Mouse (Mus musculus) right cerebral cortex, postnatal 4 days (tissue): ENCODE results near the gene Gm44579.

Source experiments
- DNase-seq: peaks from one replicate; pipeline ENCODE4 v3.0.0-alpha.2; 2022

Gene Gm44579

GRCm38 (mm10) chr15:98220877-98221276 is at the start of gene Gm44579, which contains the start of gene Olfr287:
TSS of gene Gm44579 (minus strand) at chr15:98220977.
TSS of gene Olfr287 (minus strand) at chr15:98221056.
- DNase-seq = no peak

DNA sequence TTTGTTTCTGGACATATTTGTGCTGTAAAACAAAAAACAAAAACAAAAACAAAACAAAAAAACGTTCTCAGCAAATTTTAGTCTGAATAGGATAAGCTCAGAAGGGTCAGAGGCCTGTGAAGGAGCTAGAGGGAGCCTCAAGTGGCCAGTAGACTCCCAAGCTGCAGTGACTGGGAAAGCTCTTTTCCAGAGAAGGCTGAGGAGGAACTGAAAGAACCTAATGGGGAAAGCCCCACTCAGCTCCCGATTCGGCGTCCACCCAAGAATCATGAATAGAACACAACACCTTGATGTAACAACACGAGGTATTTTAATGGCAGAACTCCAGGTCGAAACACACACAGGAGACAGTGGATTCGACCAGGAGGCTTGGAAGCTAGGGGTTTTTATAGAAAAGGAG is 37.0 kb upstream of the Gm44579 start:
- DNase-seq = no peak

DNA sequence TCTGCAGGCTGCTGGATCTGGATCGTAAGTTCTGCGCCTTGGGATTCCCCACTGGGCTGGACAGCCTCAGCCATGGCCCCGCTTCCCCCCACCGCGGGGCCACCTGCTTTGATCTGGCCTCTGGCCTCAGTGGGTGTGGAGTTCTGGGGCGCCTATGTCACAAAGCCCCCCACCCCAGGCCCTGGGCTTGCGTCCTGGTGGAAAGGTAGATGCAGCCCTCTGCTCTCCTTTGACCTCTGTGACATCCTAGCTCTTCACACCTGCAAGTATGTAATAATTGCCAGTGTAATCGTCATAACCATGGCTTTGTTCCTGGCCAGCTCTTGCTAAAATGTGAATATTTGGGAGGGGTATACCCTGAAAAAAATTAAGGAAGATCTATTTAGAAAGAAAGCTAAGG is 36.4 kb upstream of the Gm44579 start, which contains the start of gene H1fnt:
TSS of gene H1fnt (minus strand) at position 101 of the 400 bp plus-strand sequence.
- no peak for DNase-seq

GRCm38 (mm10) chr15:98256271-98256670 is 35.5 kb upstream of the Gm44579 start:
- DNase-seq = no peak

DNA sequence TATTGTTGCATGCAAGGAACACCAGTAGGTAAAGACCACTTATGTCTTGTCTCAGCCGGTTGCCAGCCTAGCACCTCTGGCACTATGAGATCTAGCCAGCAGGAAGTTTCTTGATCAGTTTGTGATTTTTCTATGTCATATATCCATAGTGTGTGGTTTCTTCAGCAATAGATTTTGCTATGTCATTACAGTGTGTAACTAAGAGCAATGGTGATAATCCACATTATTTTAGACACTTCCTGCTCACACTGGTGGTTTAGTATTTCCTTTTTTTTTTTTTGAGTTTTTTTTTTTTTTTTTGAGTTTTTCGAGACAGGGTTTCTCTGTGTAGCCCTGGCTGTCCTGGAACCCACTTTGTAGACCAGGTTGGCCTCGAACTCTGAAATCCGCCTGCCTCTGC is 14.7 kb upstream of the Gm44579 start:
- DNase-seq = no peak

GRCm38 (mm10) chr15:98234350-98234749 is 13.6 kb upstream of the Gm44579 start, which contains the start of gene Olfr286:
TSS of gene Olfr286 (minus strand) at chr15:98234450.
- DNase-seq = no peak

GRCm38 (mm10) chr15:98226096-98226495 is 5.3 kb upstream of the Gm44579 start:
- DNase-seq = no peak

GRCm38 (mm10) chr15:98225610-98226009 is 4.8 kb upstream of the Gm44579 start:
- no peak for DNase-seq

- DNase-seq = no peak
Measured at GRCm38 (mm10) chr15:98222377-98222776, 1.6 kb upstream of the Gm44579 start.

DNA sequence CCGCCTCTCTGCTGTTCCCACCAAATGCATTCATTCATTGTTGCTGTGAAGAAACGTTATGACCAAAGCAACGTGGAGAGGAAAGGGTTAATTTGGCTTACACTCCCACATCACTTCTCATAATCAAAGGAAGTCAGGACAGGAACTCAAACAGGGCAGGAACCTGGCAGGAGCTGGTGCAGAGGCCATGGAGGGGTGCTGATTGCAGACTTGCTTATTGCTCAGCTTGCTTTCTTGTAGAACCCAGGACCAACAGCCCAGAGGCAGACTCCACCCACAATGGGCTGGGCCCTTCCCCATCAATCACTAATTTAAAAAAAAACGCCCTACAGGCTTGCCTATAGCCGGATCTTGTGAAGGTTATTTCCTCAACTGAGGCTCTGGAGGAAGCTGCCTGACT is 6.6 kb downstream of the Gm44579 start:
- no peak for DNase-seq

DNA sequence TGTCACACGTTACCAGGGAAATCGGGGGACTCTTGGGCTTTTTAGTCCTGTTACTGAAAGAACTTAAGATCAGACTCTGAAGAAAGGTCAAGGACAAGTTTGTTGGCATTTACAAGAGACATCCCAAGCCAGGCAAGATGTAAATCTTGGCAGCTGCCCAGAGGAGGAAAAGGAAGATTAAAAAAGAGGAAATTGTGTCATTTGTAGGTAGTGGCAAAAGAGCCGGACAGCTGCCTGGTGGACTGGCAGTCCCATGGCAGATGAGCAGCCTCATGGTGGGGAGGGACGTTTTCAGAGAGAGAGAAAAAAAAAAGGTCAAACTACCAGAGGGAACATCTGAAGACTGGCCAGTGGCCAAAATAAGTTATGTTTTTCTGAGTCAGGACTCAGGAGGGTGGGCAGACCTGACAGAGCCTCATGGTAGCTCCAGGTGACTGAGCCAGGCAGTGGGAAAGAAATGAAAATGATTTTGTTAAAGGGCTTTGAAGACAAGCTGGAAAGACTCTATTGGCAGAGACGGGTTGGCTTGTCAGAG is 7.4 kb downstream of the Gm44579 start:
- DNase-seq = no peak

DNA sequence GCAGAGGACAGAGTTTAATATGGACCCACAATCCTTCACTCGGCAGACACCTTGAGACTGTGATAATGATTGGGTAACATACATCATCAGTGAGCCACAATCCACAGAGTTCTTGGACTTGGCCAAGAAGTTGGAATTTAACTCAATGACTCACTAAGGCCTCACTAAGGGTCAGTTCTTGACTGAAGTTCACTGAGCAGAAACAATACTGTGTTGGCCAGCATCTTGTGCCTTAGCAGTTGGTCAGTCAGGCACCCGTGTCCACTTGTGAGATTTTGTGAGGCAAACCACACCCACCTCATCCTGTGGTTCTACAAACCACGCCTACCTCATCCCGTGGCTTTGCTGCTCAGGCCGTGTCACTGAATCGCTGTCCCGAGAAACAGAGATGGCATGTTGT is 11.1 kb downstream of the Gm44579 start:
- no peak for DNase-seq

DNA sequence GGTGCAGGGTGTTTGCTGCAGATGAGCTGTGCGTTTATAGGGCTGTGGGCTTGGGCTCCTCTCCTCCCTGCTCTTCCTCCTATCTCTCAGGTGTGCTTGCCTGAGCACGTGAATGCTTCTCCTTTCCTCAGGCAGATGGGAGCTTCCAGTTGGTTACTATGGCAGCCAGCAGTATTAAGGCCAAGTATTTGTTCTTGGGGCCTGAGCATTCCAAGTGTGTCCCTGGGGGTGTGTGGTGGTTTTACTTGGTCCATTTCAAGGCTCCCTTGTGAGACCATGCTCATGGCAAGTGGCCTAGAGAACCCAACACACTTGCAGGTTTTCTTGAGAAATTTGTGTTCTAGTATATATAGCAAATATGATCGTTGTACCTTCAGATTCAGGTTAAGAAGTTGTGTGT is 25.3 kb downstream of the Gm44579 start, which contains the start of gene Olfr288:
TSS of gene Olfr288 (minus strand) at position 101 of the 400 bp plus-strand sequence.
- DNase-seq = no peak

DNA sequence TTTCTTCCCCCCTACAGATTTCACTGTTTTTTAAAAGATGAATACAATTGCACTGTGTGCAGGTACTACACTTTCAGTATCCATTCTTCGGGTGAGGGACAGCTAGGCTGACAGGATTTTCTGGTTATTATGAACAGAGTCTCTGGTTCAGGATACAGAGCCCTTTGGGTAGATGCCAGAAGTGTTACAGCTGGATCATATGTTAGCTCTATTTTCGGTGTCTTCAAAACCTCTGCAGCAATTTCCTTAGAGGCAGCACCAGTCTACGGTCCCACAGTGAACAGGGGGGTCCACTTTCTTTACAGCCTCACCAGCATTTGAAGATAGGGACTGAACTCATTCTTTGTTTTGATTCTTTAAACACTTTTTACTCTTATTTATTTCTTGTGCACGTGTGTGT is 36.3 kb downstream of the Gm44579 start:
- no peak for DNase-seq

GRCm38 (mm10) chr15:98181856-98182570 is 38.8 kb downstream of the Gm44579 start:
- DNase-seq = no peak

GRCm38 (mm10) chr15:98181132-98181711 is 39.6 kb downstream of the Gm44579 start:
- DNase-seq = peak; percentile 80

DNA sequence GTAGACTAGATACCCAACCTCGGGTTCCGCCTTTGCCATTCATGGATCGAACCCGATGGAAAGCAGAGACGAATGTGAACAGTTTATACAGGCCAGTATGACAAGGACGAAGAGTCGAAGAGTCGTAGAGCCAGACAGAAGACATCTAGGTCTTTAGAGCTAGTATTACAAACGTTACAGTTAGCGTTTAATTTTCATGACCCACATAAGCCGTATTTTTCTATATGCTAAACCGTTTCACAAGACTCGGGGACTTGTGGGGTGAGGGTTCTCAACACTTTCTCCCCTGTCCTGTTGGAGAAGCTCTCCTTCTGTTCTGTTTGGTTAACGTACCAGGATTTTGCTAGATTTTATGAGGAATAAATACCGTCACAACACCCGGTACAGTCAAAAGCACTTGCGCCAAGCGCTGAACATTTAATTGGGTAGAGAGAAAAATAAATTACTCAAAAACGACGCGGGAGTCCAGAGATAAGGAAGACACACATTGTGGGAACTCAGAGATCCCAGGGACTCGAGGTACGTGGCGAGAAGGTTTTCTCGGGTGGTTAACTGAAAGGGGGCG is 40.1 kb downstream of the Gm44579 start:
- DNase-seq = no peak

GRCm38 (mm10) chr15:98177320-98177719 is 43.5 kb downstream of the Gm44579 start:
- DNase-seq = no peak

GRCm38 (mm10) chr15:98173821-98174220 is 47.0 kb downstream of the Gm44579 start:
- peak; percentile 62 for DNase-seq

DNA sequence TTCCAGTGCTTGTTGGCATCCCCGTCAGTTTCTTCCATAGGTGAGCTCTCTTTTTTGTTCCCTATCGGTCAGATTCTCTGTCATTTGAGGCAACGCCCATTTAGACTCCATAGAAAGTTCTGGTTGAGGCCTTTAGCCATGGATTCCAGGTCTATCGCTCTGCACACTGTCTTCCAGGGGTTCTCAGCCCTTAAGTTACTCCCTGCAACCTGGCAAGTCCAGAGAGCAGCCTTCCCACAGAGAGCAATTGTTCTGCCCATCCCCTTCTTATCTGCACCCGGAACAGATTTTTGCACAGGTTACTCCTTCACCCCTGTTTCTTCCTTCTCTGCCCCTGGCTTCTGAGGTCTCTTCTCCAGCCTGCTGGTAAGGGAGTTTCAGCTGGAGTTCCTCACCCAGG is 48.7 kb downstream of the Gm44579 start:
- DNase-seq = no peak

DNA sequence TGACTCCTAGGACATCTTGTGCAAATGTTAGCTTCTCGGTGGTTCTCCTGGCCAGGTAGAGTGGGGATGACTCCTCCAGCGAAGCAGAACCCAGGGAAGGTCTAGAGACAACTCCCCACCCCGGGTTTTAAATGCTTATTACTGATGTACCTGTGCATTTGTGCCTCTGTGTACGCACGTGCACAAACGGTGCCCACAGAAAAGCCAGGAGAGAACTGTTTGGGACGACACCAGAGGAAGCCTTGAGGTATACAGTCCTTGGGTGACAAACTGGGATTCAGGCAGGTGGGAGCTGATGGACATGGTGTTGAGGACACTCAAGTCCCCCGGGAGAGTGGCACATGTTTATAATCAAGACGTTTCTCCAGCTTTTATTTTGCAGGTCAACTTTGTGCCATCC is 49.9 kb downstream of the Gm44579 start:
- no peak for DNase-seq

DNA sequence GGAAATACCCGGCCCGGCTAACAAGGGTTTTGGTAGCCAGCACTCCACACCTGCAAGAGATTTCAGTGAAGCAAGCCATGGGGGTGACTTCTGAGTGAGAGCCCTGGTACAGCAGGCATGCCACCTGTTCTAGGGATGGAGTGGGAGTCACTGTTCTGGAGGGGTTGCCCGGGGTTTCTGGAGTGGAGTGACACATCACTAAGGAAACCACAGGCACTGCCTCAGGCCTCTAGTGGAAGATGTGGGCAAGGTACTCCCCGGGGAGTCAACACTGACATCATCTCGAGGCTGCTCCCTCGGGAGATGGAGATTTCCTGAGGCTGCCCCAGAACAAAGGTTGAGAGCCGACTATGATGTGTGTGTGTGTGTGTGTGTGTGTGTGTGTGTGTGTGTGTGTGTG is 50.4 kb downstream of the Gm44579 start:
- peak; percentile 19 for DNase-seq

DNA sequence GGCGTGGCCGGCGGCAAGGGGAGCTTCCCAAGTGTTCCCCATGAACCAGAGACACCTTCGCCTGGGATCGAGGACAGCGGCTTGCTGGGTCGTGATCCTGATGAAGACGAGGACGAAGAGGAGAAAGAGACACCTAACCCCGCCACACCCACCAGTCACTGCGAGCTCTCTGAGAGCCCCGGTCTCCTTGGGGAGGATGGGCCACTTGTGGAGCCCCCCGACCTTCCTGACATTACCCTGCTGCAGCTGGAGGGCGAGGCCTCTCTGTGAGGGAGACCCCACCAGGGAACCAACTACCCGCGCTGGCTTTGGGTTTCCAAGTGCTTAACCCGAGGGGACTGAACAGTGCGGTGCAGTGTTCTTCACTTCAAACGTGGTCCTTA is 52.2 kb downstream of the Gm44579 start:
- peak; percentile 14 for DNase-seq
